Mouse (Mus musculus): ENCODE results near the gene Clip4. TPM values are rescaled to one million over a fixed set of nuclear protein-coding genes. Genes with fewer than 3 reads are reported as not detected.

Clip4 gene
- polyA plus RNA-seq, 1 experiment from 2014 or later, result not detected

- Histone ChIP-seq H3K36me3 (ENCODE audit: inconsistent target) (no peaks in the 10 kb centered on the region), H3K27ac (no peak overlapping the region), H3K79me2 (ENCODE audit: inconsistent target) (no peaks in the 10 kb centered on the region), H3K4me3 (ENCODE audit: inconsistent target) (no peak overlapping the region)
- WGBS (ENCODE audit: missing documents), result 87% methylated on average over 3 of the region's 3 CpGs
Observed at GRCm38 (mm10) chr17:71778696-71779095, 10.4 kb downstream of the Clip4 start.

- WGBS (ENCODE audit: missing documents), result 93% methylated on average over 2 of the region's 2 CpGs
- H3K36me3 ChIP-seq (ENCODE audit: inconsistent target), result no peaks in the 10 kb centered on the region
- no peaks in the 10 kb centered on the region for H3K79me2 ChIP-seq (ENCODE audit: inconsistent target)
- no peak overlapping the region for H3K27ac ChIP-seq
- no peak overlapping the region for H3K4me3 ChIP-seq (ENCODE audit: inconsistent target)
Observed at GRCm38 (mm10) chr17:71780490-71780889, 12.2 kb downstream of the Clip4 start.

- no peaks in the 10 kb centered on the region for H3K79me2 ChIP-seq (ENCODE audit: inconsistent target)
- 90% methylated on average over 4 of the region's 4 CpGs for WGBS (ENCODE audit: missing documents)
- no peak overlapping the region for H3K4me3 ChIP-seq (ENCODE audit: inconsistent target)
- no peaks in the 10 kb centered on the region for H3K36me3 ChIP-seq (ENCODE audit: inconsistent target)
- H3K27ac ChIP-seq, result no peak overlapping the region
Observed at GRCm38 (mm10) chr17:71780945-71781344, 12.7 kb downstream of the Clip4 start.

GRCm38 (mm10) chr17:71782242-71782698 lies 14.0 kb downstream of the Clip4 start:
- H3K79me2 ChIP-seq (ENCODE audit: inconsistent target), result no peaks in the 10 kb centered on the region
- 2% methylated on average over 29 of the region's 29 CpGs for WGBS (ENCODE audit: missing documents)
- no peak overlapping the region for H3K4me3 ChIP-seq (ENCODE audit: inconsistent target)

DNA sequence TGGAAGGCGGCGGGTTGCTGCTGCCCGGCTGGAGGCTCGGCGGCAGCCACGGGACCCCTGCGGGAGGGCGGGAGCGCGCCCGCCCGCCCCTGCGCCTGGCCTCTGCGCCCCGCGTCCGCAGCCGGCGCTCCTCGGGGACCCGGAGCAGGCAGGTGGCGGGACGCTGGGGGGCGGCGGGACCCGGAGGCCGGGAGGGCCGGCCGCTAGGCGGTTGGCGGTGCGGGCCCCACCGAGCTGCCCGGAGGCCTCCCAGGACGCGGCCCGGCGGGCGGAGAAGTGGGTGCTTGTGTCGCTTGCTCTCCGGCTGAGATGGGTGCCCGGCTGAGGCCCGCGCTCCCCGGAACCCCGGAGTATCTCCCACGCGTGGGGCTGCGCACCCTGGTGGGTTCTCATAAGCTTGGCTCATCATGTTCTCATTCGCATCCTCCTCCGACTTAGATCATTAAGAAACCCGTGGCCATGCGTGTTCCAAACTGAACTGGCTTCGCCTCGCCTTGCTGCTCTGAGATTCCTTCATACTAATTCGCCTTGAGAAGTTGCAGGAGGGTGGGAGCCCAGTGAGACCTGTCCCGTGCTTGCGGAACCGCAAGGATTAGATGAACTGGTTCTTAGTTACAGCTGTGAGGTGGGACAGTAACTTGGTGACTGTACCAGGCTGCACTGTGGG lies 14.6 kb downstream of the Clip4 start:
- no peak overlapping the region for H3K27ac ChIP-seq
- WGBS (ENCODE audit: missing documents), result 3% methylated on average over 59 of the region's 59 CpGs
- no peak overlapping the region for H3K4me3 ChIP-seq (ENCODE audit: inconsistent target)
- no peaks in the 10 kb centered on the region for H3K36me3 ChIP-seq (ENCODE audit: inconsistent target)
- no peaks in the 10 kb centered on the region for H3K79me2 ChIP-seq (ENCODE audit: inconsistent target)

More at GRCm38 (mm10) chr17:71782242-71782698, 14.0 kb downstream of the Clip4 start:
- no peak overlapping the region for H3K27ac ChIP-seq
- no peaks in the 10 kb centered on the region for H3K36me3 ChIP-seq (ENCODE audit: inconsistent target)

DNA sequence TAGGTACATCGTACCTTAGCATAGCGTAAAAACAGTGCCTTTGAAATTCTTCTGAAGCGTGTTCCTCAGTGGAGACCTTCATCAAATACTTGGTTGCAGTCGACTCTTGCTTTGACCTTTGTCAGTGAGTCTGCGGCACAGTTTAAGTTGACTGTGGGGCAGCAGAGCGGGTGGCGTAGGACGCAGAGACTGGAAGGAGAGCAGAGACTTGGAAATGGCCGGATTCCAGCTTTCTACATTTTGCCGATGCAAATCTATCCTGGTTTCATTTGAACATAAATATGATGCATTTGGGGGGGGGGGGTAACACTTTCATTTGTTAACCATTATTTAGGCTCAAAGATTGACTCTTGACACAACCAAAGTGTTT lies 15.1 kb downstream of the Clip4 start:
- Histone ChIP-seq H3K4me3 (ENCODE audit: inconsistent target) (no peak overlapping the region), H3K79me2 (ENCODE audit: inconsistent target) (no peaks in the 10 kb centered on the region), H3K36me3 (ENCODE audit: inconsistent target) (no peaks in the 10 kb centered on the region), H3K27ac (no peak overlapping the region)
- WGBS (ENCODE audit: missing documents), result 29% methylated on average over 10 of the region's 10 CpGs

DNA sequence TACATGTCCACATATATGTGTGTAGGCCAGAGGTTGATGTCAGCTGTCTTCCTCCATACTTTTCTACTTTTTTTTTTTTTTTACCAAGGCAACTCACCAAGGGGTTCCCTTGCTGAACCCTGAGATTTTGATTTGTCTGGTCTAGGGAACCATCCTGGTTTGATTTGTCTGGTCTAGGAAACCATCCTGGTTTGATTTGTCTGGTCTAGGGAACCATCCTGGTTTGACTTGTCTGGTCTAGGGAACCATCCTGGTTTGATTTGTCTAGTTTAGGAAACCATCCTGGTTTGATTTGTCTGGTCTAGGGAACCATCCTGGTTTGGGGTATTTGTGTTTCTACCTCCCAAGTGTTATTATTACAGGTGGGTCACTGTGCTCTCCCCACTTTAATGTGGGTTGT lies 18.2 kb downstream of the Clip4 start:
- Histone ChIP-seq H3K4me3 (ENCODE audit: inconsistent target) (no peak overlapping the region), H3K79me2 (ENCODE audit: inconsistent target) (no peaks in the 10 kb centered on the region), H3K36me3 (ENCODE audit: inconsistent target) (no peaks in the 10 kb centered on the region), H3K27ac (no peak overlapping the region)

DNA sequence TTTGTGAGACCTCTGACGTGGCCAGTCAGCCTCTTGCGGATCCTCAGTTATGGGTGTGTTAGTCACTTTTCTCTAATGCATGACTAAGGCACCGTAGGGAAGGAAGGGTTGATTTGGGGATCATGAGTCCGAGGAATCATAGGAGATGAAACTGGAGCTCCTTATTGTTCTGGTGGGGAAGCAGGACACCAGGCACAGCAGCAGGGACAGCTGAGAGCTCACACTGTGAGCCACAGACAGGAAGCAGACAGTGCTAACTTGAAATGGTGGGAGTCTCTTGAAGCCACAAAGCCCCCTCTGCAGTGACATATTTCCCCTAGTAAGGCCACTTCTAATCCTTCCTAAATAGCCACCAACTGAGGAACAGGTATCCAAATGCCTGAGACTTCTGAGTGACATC lies 22.8 kb downstream of the Clip4 start:
- no peak overlapping the region for H3K4me3 ChIP-seq (ENCODE audit: inconsistent target)
- no peaks in the 10 kb centered on the region for H3K79me2 ChIP-seq (ENCODE audit: inconsistent target)
- 97% methylated on average over 4 of the region's 4 CpGs for WGBS (ENCODE audit: missing documents)
- H3K27ac ChIP-seq, result no peak overlapping the region
- no peaks in the 10 kb centered on the region for H3K36me3 ChIP-seq (ENCODE audit: inconsistent target)

DNA sequence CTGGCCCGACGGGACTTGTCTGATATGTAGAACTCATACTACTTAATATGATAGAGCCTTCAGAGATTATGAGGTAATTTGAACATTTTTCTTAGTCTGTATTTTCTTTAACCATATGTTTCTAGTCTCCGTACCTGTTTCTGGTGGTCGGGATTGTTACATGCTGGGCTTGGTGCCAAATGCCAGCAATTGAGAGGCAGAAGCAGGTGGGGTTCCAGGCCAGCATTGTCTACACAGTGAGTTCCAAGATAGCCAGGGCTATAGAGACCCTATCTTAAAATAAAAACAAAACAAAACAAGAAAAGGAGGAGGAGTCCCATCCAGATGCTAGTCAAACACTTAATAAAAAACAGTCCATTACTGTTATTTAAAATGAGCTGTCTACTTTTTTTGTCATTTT lies 23.3 kb downstream of the Clip4 start:
- 85% methylated on average over 4 of the region's 4 CpGs for WGBS (ENCODE audit: missing documents)

DNA sequence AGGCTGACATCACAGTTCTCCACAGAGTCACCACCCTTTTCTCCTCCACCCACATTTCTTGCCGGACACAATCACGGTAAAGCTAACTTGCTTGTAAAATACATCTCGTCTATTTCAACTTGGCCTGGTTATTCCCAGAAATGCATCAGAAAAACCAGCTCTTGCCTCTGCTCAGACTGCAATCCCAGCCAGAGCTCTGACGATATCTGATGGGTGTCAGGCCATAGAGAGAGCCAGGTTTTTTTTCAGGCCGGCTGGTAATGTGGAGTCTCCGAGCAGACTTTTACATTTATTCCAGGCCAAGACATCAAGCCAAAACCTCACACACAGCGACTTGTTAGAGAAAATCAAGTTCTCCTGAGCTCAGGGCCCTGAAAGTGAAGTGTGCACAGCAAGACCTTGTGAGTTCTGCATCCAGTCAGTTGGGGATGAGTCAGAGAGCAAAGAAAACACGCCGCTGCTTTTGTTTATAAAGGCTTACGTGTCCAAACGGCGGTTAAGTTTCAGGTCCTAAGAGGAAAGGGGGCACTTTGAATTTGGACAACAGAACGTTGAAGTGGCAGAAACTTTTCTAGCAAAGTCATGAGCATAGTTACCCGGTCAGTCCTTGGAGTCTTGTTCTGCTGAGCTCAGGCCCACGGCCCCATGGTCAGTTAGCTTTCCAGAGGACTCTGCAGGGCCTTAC lies 27.4 kb downstream of the Clip4 start:
- H3K79me2 ChIP-seq (ENCODE audit: inconsistent target), result no peaks in the 10 kb centered on the region
- no peaks in the 10 kb centered on the region for H3K36me3 ChIP-seq (ENCODE audit: inconsistent target)
- H3K27ac ChIP-seq, result no peak overlapping the region
- H3K4me3 ChIP-seq (ENCODE audit: inconsistent target), result no peak overlapping the region
- 93% methylated on average over 15 of the region's 15 CpGs for WGBS (ENCODE audit: missing documents)

More for the DNA sequence above, 23.3 kb downstream of the Clip4 start:
- Histone ChIP-seq H3K4me3 (ENCODE audit: inconsistent target) (no peak overlapping the region), H3K36me3 (ENCODE audit: inconsistent target) (no peaks in the 10 kb centered on the region), H3K27ac (no peak overlapping the region), H3K79me2 (ENCODE audit: inconsistent target) (no peaks in the 10 kb centered on the region)

GRCm38 (mm10) chr17:71803456-71803855 lies 35.2 kb downstream of the Clip4 start:
- WGBS (ENCODE audit: missing documents), result 94% methylated on average over 6 of the region's 6 CpGs
- Histone ChIP-seq H3K27ac (no peak overlapping the region), H3K36me3 (ENCODE audit: inconsistent target) (no peaks in the 10 kb centered on the region), H3K79me2 (ENCODE audit: inconsistent target) (no peaks in the 10 kb centered on the region), H3K4me3 (ENCODE audit: inconsistent target) (no peak overlapping the region)

DNA sequence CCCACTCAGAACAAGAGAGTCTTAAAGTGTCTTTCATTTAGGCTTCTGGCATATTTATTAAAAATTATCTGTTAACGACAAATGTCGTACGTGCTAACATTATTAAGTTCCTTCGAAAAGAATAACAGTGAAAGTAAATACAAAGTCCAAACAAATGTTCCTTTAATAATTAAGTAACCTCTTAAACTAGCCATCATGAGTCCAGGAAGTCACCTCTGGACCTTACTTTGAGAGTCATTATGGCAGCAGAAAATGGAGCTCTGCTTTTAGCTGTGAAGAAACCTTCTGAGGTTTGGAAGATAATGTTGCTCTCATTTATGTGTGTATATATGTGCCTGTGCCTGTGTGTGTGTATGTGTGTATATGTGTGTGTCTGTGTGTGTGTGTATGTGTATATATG lies 35.6 kb downstream of the Clip4 start:
- 97% methylated on average over 4 of the region's 4 CpGs for WGBS (ENCODE audit: missing documents)

DNA sequence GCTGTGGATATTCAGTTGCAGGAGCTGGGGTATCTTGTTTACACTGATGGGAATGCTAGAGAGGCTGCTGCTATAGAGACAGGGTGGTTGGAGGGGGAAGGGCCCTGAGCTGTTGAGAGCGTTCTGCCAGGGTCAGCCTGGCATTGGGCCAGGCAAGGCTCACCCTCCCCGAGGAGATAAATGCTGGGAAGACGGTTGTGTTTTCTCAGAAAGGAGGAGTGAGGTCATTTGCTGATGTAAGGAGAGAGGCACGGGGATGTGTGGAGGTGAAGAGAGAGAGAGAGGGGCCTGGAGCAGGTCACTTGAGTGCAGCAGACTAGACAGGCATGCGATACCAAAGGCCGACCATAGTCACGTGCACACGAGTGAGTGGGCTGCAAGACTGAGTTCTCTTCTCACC lies 42.8 kb downstream of the Clip4 start:
- Histone ChIP-seq H3K4me3 (ENCODE audit: inconsistent target) (no peak overlapping the region), H3K27ac (no peak overlapping the region), H3K36me3 (ENCODE audit: inconsistent target) (no peaks in the 10 kb centered on the region), H3K79me2 (ENCODE audit: inconsistent target) (no peaks in the 10 kb centered on the region)
- 86% methylated on average over 8 of the region's 8 CpGs for WGBS (ENCODE audit: missing documents)

More for the DNA sequence above, 35.6 kb downstream of the Clip4 start:
- Histone ChIP-seq H3K4me3 (ENCODE audit: inconsistent target) (no peak overlapping the region), H3K36me3 (ENCODE audit: inconsistent target) (no peaks in the 10 kb centered on the region), H3K27ac (no peak overlapping the region), H3K79me2 (ENCODE audit: inconsistent target) (no peaks in the 10 kb centered on the region)

DNA sequence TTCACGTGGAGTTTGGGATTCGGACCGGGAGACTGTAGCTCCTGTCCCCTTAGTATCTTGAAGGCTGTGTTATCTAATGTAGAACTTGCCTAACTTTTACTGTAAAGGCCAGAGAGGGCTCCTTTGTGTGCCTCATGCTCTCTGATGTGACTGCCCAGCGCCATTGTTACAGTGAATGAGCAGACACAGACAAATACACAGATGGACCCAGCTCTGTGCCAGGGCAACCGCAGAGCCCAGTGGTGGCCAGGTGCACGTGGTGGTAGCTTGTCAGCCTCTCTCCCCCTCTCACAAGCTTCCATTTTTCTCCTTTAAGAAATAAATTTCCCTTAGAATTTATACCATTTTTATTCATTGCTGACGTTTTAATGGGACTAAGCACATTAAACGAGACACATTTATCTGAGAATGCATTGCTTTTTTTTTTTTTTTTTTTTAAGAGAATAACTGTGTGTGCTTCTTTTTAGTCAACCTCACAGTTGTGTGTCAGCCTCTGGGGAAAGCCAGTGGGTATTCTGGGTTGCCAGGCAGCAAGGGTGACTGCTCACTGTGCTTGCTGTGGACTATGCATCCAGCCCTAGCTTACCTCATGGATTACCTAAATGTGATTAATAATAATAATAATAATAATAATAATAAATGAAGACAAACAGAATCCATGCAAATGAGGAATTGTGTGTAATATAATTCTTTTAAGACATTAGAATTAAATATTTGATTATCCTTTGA lies 48.0 kb downstream of the Clip4 start:
- 86% methylated on average over 8 of the region's 8 CpGs for WGBS (ENCODE audit: missing documents)
- Histone ChIP-seq H3K4me3 (ENCODE audit: inconsistent target) (no peak overlapping the region), H3K79me2 (ENCODE audit: inconsistent target) (no peaks in the 10 kb centered on the region), H3K27ac (no peak overlapping the region), H3K36me3 (ENCODE audit: inconsistent target) (no peaks in the 10 kb centered on the region)

Measured in macrophage (primary cell).